Mouse (Mus musculus) myocyte (in vitro differentiated cells): Measurements from ENCODE around the gene Zfp810. TPM values are rescaled to one million over a fixed set of nuclear protein-coding genes. Genes with fewer than 3 reads are reported as not detected.

Experiments used
- H3K27me3 ChIP-seq: one replicate; pipeline ENCODE4 v1.6.1; 2011; ENCODE audit not compliant: control insufficient read depth, insufficient read depth, insufficient read length
- H3K36me3 ChIP-seq: one replicate; pipeline ENCODE4 v1.6.1; 2011; ENCODE audit not compliant: control insufficient read depth, insufficient read depth
- H3K4me2 ChIP-seq: one replicate; pipeline ENCODE4 v1.6.1; 2011; ENCODE audit warnings: low read depth, control low read depth
- H3K4me3 ChIP-seq: one replicate; pipeline ENCODE4 v1.5.1; 2011; ENCODE audit warnings: mild to moderate bottlenecking, control low read depth, moderate library complexity
- H3K79me2 ChIP-seq: one replicate; pipeline ENCODE4 v1.6.1; 2011; ENCODE audit not compliant: control insufficient read depth, insufficient read depth
- H3ac ChIP-seq: one replicate; pipeline ENCODE4 v1.6.1; 2011; ENCODE audit not compliant: control insufficient read depth, insufficient read length
- CEBPB ChIP-seq: IDR thresholded peaks from 2 replicates; pipeline ENCODE4 v1.6.1; 2011; ENCODE audit warnings: mild to moderate bottlenecking, moderate library complexity; ENCODE audit not compliant: poor library complexity, insufficient read depth, severe bottlenecking
- E2F4 ChIP-seq: IDR thresholded peaks from one replicate; pipeline ENCODE4 v1.6.1; 2011; ENCODE audit warnings: mild to moderate bottlenecking, control low read depth, moderate library complexity; ENCODE audit not compliant: insufficient read depth
- MAX ChIP-seq: IDR thresholded peaks from one replicate; pipeline ENCODE4 v1.6.1; 2011; ENCODE audit warnings: low read depth, mild to moderate bottlenecking, control low read depth
- MYOD1 ChIP-seq, 3 experiments: IDR thresholded peaks; one replicate each; pipeline ENCODE4 v1.6.1; 2011; ENCODE audit warnings: control low read depth in 2 of 3, low read depth in 2 of 3, mild to moderate bottlenecking in 2 of 3, moderate library complexity in 1 of 3; ENCODE audit not compliant: insufficient read length in 2 of 3, control insufficient read depth in 1 of 3
- MYOG ChIP-seq, 3 experiments: IDR thresholded peaks; one replicate each; pipeline ENCODE4 v1.6.1; 2011; ENCODE audit warnings: control low read depth in 2 of 3, low read depth in 2 of 3, mild to moderate bottlenecking in 2 of 3; ENCODE audit not compliant: insufficient read length in 2 of 3, control insufficient read depth in 1 of 3, insufficient read depth in 1 of 3
- POLR2A ChIP-seq: IDR thresholded peaks from one replicate; pipeline ENCODE4 v1.6.1; 2011; ENCODE audit warnings: low read depth, mild to moderate bottlenecking, control low read depth, moderate library complexity; ENCODE audit not compliant: insufficient read length
- POLR2AphosphoS2 ChIP-seq: IDR thresholded peaks from one replicate; pipeline ENCODE4 v1.6.1; 2011; ENCODE audit warnings: low read depth, control low read depth; ENCODE audit not compliant: insufficient read length
- REST ChIP-seq: IDR thresholded peaks from one replicate; pipeline ENCODE4 v1.6.1; 2011; ENCODE audit warnings: mild to moderate bottlenecking, control low read depth, moderate library complexity; ENCODE audit not compliant: insufficient read depth, insufficient read length
- SRF ChIP-seq: IDR thresholded peaks from one replicate; pipeline ENCODE4 v1.6.1; 2011; ENCODE audit warnings: low read depth; ENCODE audit not compliant: control insufficient read depth, insufficient read length
- TCF12 ChIP-seq: IDR thresholded peaks from one replicate; pipeline ENCODE4 v1.6.1; 2011; ENCODE audit warnings: mild to moderate bottlenecking, control low read depth; ENCODE audit not compliant: poor library complexity, insufficient read depth, severe bottlenecking
- TCF3 ChIP-seq: IDR thresholded peaks from one replicate; pipeline ENCODE4 v1.6.1; 2011; ENCODE audit warnings: low read depth, control low read depth; ENCODE audit not compliant: insufficient read length
- USF1 ChIP-seq: IDR thresholded peaks from one replicate; pipeline ENCODE4 v1.6.1; 2011; ENCODE audit warnings: low read depth, mild to moderate bottlenecking, control low read depth, moderate library complexity
- polyA plus RNA-seq: library from polyadenylated mRNA; unstranded; fragments of >200 nt; fragmentation: generic; extraction: Trizol; gene quantifications from one replicate; pipeline ENCODE4 v1.2.1, GENCODE M21; 2012; ENCODE audit warnings: missing spikeins

Zfp810 gene
- polyA plus RNA-seq, 1 experiment = 4.4 TPM

GRCm38 (mm10) chr9:22302199-22302598 lies 5.2 kb downstream of the Zfp810 start:
- Histone ChIP-seq H3ac (no peak overlapping the region), H3K4me3 (no peak overlapping the region), H3K79me2 (no peaks in the 10 kb centered on the region), H3K27me3 (no peaks in the 10 kb centered on the region), H3K36me3 (peaks cover 22% of the 10 kb centered on the region), H3K4me2 (no peak overlapping the region)
- TF ChIP-seq CEBPB (no peak), MAX (no peak), POLR2AphosphoS2 (no peak), MYOD1 (IDR thresholded peaks at IDR 0.05; ENCODE audit: control insufficient read depth in 1 of 3, insufficient read length in 2 of 3, low read depth in 2 of 3) (no peak), REST (no peak), TCF3 (no peak), USF1 (no peak), TCF12 (no peak), SRF (no peak), E2F4 (no peak), MYOG (IDR thresholded peaks at IDR 0.05; ENCODE audit: control insufficient read depth in 1 of 3, insufficient read depth in 1 of 3, insufficient read length in 2 of 3, low read depth in 2 of 3) (no peak), POLR2A (no peak)

- peaks cover 69% of the 10 kb centered on the region for H3K36me3 ChIP-seq
Observed at GRCm38 (mm10) chr9:22278733-22279132, 28.7 kb downstream of the Zfp810 start.

GRCm38 (mm10) chr9:22268886-22269285 lies 38.6 kb downstream of the Zfp810 start:
- no peaks in the 10 kb centered on the region for H3K27me3 ChIP-seq
- H3K4me2 ChIP-seq = no peak overlapping the region
- H3ac ChIP-seq = no peak overlapping the region
- no peaks in the 10 kb centered on the region for H3K79me2 ChIP-seq
- H3K4me3 ChIP-seq = no peak overlapping the region
- TF ChIP-seq TCF12 (no peak), POLR2A (no peak), MAX (no peak), TCF3 (no peak), SRF (no peak), USF1 (no peak)
- H3K36me3 ChIP-seq = no peaks in the 10 kb centered on the region

More at GRCm38 (mm10) chr9:22278733-22279132, 28.7 kb downstream of the Zfp810 start:
- TF ChIP-seq MYOG (IDR thresholded peaks at IDR 0.05; ENCODE audit: control insufficient read depth in 1 of 3, insufficient read depth in 1 of 3, insufficient read length in 2 of 3, low read depth in 2 of 3) = no peak
- no peak for TF ChIP-seq TCF12
- H3K27me3 ChIP-seq = no peaks in the 10 kb centered on the region
- no peak overlapping the region for H3ac ChIP-seq
- H3K4me2 ChIP-seq = no peak overlapping the region
- no peaks in the 10 kb centered on the region for H3K79me2 ChIP-seq
- no peak overlapping the region for H3K4me3 ChIP-seq

GRCm38 (mm10) chr9:22262611-22263010 lies 44.8 kb downstream of the Zfp810 start:
- Histone ChIP-seq H3K36me3 (no peaks in the 10 kb centered on the region), H3K79me2 (no peaks in the 10 kb centered on the region), H3K4me2 (no peak overlapping the region), H3K27me3 (no peaks in the 10 kb centered on the region), H3ac (no peak overlapping the region), H3K4me3 (no peak overlapping the region)
- TF ChIP-seq POLR2AphosphoS2 (no peak), MYOD1 (IDR thresholded peaks at IDR 0.05; ENCODE audit: control insufficient read depth in 1 of 3, insufficient read length in 2 of 3, low read depth in 2 of 3) (no peak), MYOG (IDR thresholded peaks at IDR 0.05; ENCODE audit: control insufficient read depth in 1 of 3, insufficient read depth in 1 of 3, insufficient read length in 2 of 3, low read depth in 2 of 3) (no peak), TCF3 (no peak)

GRCm38 (mm10) chr9:22261594-22261993 lies 45.9 kb downstream of the Zfp810 start:
- no peak overlapping the region for H3ac ChIP-seq
- no peak overlapping the region for H3K4me3 ChIP-seq
- H3K36me3 ChIP-seq = no peaks in the 10 kb centered on the region
- H3K27me3 ChIP-seq = no peaks in the 10 kb centered on the region
- no peak for TF ChIP-seq REST
- no peak for TF ChIP-seq POLR2AphosphoS2
- no peak for TF ChIP-seq CEBPB
- no peak for TF ChIP-seq TCF12
- no peak for TF ChIP-seq TCF3
- no peak for TF ChIP-seq MAX
- TF ChIP-seq USF1 = no peak
- no peak for TF ChIP-seq SRF
- no peak for TF ChIP-seq MYOG (IDR thresholded peaks at IDR 0.05; ENCODE audit: control insufficient read depth in 1 of 3, insufficient read depth in 1 of 3, insufficient read length in 2 of 3, low read depth in 2 of 3)
- H3K4me2 ChIP-seq = no peak overlapping the region
- no peaks in the 10 kb centered on the region for H3K79me2 ChIP-seq

GRCm38 (mm10) chr9:22260092-22260422 lies 47.4 kb downstream of the Zfp810 start:
- H3K79me2 ChIP-seq = no peaks in the 10 kb centered on the region
- peak overlapping the region; percentile 20 for H3ac ChIP-seq
- H3K4me2 ChIP-seq = peak overlapping the region; percentile 79
- H3K4me3 ChIP-seq = peak overlapping the region; percentile 54
- H3K27me3 ChIP-seq = no peaks in the 10 kb centered on the region
- H3K36me3 ChIP-seq = no peaks in the 10 kb centered on the region
- TF ChIP-seq SRF (no peak), MYOD1 (IDR thresholded peaks at IDR 0.05; ENCODE audit: control insufficient read depth in 1 of 3, insufficient read length in 2 of 3, low read depth in 2 of 3) (no peak), TCF12 (no peak), MAX (no peak), CEBPB (no peak), E2F4 (no peak), TCF3 (no peak), POLR2A (no peak), REST (no peak), POLR2AphosphoS2 (no peak), USF1 (no peak), MYOG (IDR thresholded peaks at IDR 0.05; ENCODE audit: control insufficient read depth in 1 of 3, insufficient read depth in 1 of 3, insufficient read length in 2 of 3, low read depth in 2 of 3) (no peak)
